Mouse (Mus musculus): ENCODE results near the gene Aars2.
A peak's percentile ranks its signal among the peaks of the same experiment; 100 is the strongest.

The Aars2 gene

GRCm38 (mm10) chr17:45543115-45543514 is 36.5 kb downstream of the Aars2 start:
- no peak for DNase-seq (ENCODE audit: low spot score)

GRCm38 (mm10) chr17:45544001-45544872 is 37.6 kb downstream of the Aars2 start:
- DNase-seq (ENCODE audit: low spot score) = no peak

GRCm38 (mm10) chr17:45544873-45545277 is 38.2 kb downstream of the Aars2 start:
- DNase-seq (ENCODE audit: low spot score) = no peak

GRCm38 (mm10) chr17:45545278-45545961 is 38.8 kb downstream of the Aars2 start:
- no peak for DNase-seq (ENCODE audit: low spot score)

- DNase-seq (ENCODE audit: low spot score) = no peak
These were observed 40.3 kb downstream of the Aars2 start for GRCm38 (mm10) chr17:45546941-45547340.

GRCm38 (mm10) chr17:45547461-45548190 is 41.0 kb downstream of the Aars2 start:
- no peak for DNase-seq (ENCODE audit: low spot score)

GRCm38 (mm10) chr17:45548541-45549512 is 42.2 kb downstream of the Aars2 start:
- no peak for DNase-seq (ENCODE audit: low spot score)

- no peak for DNase-seq (ENCODE audit: low spot score)
These were observed 43.1 kb downstream of the Aars2 start, which contains the start of gene Tmem151b for GRCm38 (mm10) chr17:45549617-45550181. TSS of gene Tmem151b (minus strand) at chr17:45549677.

GRCm38 (mm10) chr17:45550253-45550652 is 43.6 kb downstream of the Aars2 start:
- no peak for DNase-seq (ENCODE audit: low spot score)

- DNase-seq (ENCODE audit: low spot score) = no peak
These were observed 44.7 kb downstream of the Aars2 start for GRCm38 (mm10) chr17:45551249-45551796.

GRCm38 (mm10) chr17:45551816-45552451 is 45.3 kb downstream of the Aars2 start:
- peak; percentile 71 for DNase-seq (ENCODE audit: low spot score)

- no peak for DNase-seq (ENCODE audit: low spot score)
These were observed 46.4 kb downstream of the Aars2 start for GRCm38 (mm10) chr17:45553065-45553464.

- DNase-seq (ENCODE audit: low spot score) = no peak
These were observed 47.8 kb downstream of the Aars2 start for GRCm38 (mm10) chr17:45554420-45554819.

- peak; percentile 82 for DNase-seq (ENCODE audit: low spot score)
These were observed 48.9 kb downstream of the Aars2 start, which contains the start of gene Nfkbie for GRCm38 (mm10) chr17:45555452-45556106. TSS of gene Nfkbie (plus strand) at chr17:45555703.

- no peak for DNase-seq (ENCODE audit: low spot score)
These were observed 49.5 kb downstream of the Aars2 start for GRCm38 (mm10) chr17:45556107-45556489.

- DNase-seq (ENCODE audit: low spot score) = no peak
These were observed 50.0 kb downstream of the Aars2 start for GRCm38 (mm10) chr17:45556514-45557245.

GRCm38 (mm10) chr17:45557246-45557824 is 50.7 kb downstream of the Aars2 start:
- DNase-seq (ENCODE audit: low spot score) = no peak

All from left cerebral cortex, adult 11 months (tissue).